Mouse (Mus musculus) olfactory bulb, adult 2 months (tissue): ENCODE data around the gene Lypd1.

ENCODE experiments used
- CTCF ChIP-seq: fragments of 200-500 bp; IDR thresholded peaks from 2 replicates; pipeline ENCODE4 v1.5.1; 2012; ENCODE audit warnings: low read depth, mild to moderate bottlenecking, low read length, moderate library complexity; ENCODE audit not compliant: insufficient read depth
- POLR2A ChIP-seq: fragments of 200-500 bp; IDR thresholded peaks from 2 replicates; pipeline ENCODE4 v1.6.1; 2012; ENCODE audit warnings: mild to moderate bottlenecking, low read depth, low read length, moderate library complexity; ENCODE audit not compliant: insufficient read depth

- TF ChIP-seq CTCF = no peak
- no peak for TF ChIP-seq POLR2A
Measured at GRCm38 (mm10) chr1:125945136-125945535, 32.2 kb upstream of the Lypd1 start.
